Mouse (Mus musculus) kidney, postnatal 25 days (tissue): ENCODE results near the gene Sirt2.

Experiments used
- DNase-seq, 2 experiments: peaks; one replicate each; pipeline ENCODE4 v3.0.0; 2021; ENCODE audit warnings: mixed read lengths in 2 of 2

Sirt2 gene

GRCm38 (mm10) chr7:28799994-28800393 lies 33.5 kb downstream of the Sirt2 start:
- DNase-seq: no peak

- DNase-seq: no peak
These were observed 34.9 kb downstream of the Sirt2 start for GRCm38 (mm10) chr7:28801451-28801850.

- DNase-seq: peak; percentile 73 to 87
These were observed 35.6 kb downstream of the Sirt2 start for GRCm38 (mm10) chr7:28801901-28802670.

GRCm38 (mm10) chr7:28802846-28803588 lies 36.5 kb downstream of the Sirt2 start:
- DNase-seq: peak; percentile 86 to 92

GRCm38 (mm10) chr7:28803756-28804155 lies 37.2 kb downstream of the Sirt2 start:
- DNase-seq: no peak

- no peak for DNase-seq
These were observed 40.3 kb downstream of the Sirt2 start for GRCm38 (mm10) chr7:28806869-28807268.

GRCm38 (mm10) chr7:28807641-28808220 lies 41.2 kb downstream of the Sirt2 start:
- no peak for DNase-seq

- DNase-seq: peak; percentile 56 to 77
These were observed 41.8 kb downstream of the Sirt2 start, which contains the start of gene Hnrnpl for GRCm38 (mm10) chr7:28808221-28808941. Gene Hnrnpl (plus strand): TSS chr7:28808541.

- peak; percentile 97 for DNase-seq
These were observed 42.4 kb downstream of the Sirt2 start for GRCm38 (mm10) chr7:28808957-28809393.

GRCm38 (mm10) chr7:28809401-28810089 lies 43.0 kb downstream of the Sirt2 start:
- peak; percentile 64 to 84 for DNase-seq

GRCm38 (mm10) chr7:28810107-28811066 lies 43.9 kb downstream of the Sirt2 start:
- DNase-seq: peak; percentile 99

GRCm38 (mm10) chr7:28811228-28811627 lies 44.7 kb downstream of the Sirt2 start:
- DNase-seq: peak; percentile 93 to 96

GRCm38 (mm10) chr7:28811640-28812275 lies 45.2 kb downstream of the Sirt2 start:
- DNase-seq: no peak

GRCm38 (mm10) chr7:28812436-28812835 lies 45.9 kb downstream of the Sirt2 start:
- no peak for DNase-seq

- no peak for DNase-seq
These were observed 46.4 kb downstream of the Sirt2 start for GRCm38 (mm10) chr7:28812949-28813348.

GRCm38 (mm10) chr7:28814306-28815034 lies 47.9 kb downstream of the Sirt2 start:
- no peak for DNase-seq

GRCm38 (mm10) chr7:28815230-28815629 lies 48.7 kb downstream of the Sirt2 start:
- DNase-seq: no peak

GRCm38 (mm10) chr7:28816201-28816600 lies 49.7 kb downstream of the Sirt2 start:
- no peak for DNase-seq

- DNase-seq: no peak
These were observed 50.4 kb downstream of the Sirt2 start for GRCm38 (mm10) chr7:28816920-28817319.

GRCm38 (mm10) chr7:28817524-28817923 lies 51.0 kb downstream of the Sirt2 start:
- no peak for DNase-seq
